Mouse (Mus musculus) spleen, adult 10 weeks (tissue): ENCODE measurements around the gene Olfr681. TPM values are rescaled to one million over a fixed set of nuclear protein-coding genes. Genes with fewer than 3 reads are reported as not detected.

Source experiments
- polyA plus RNA-seq: library from polyadenylated mRNA; stranded (reverse); fragments of 350-450 nt; fragmentation: Illumina TruSeq; extraction: RNeasy Lipid Tissue Mini Kit (QIAGEN cat#74804); gene quantifications from one replicate; pipeline ENCODE4 v1.2.3, GENCODE M21; 2015; ENCODE audit warnings: low replicate concordance; ENCODE audit not compliant: insufficient read depth

Olfr681 gene
- polyA plus RNA-seq: not detected

DNA sequence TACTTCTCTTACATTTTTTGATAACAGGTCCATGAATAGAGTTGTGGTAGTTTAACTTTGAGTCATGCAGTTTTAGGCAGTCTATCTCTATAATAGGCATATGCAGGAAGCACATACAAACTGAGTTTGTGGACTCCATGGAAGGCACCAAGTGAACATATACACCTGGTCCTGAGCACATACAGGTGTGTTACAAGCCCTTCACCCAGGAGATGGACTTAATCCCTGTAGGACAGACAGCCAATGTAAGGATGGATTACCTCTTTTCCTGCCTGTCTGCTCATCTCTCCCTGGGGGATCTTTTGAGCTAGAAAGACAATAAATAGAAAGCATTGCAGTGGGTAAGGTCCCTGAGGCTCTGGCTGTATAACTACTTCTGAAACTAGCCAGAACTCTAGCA is at the start of gene Olfr681:
Gene Olfr681, plus strand, starts transcription at position 301 of the 400 bp plus-strand sequence.

GRCm38 (mm10) chr7:105080905-105081304 is 35.7 kb upstream of the Olfr681 start, which contains the start of gene Olfr679:
TSS of gene Olfr679 (plus strand) at chr7:105081205.

GRCm38 (mm10) chr7:105092717-105093116 is 23.9 kb upstream of the Olfr681 start, which contains the start of gene Olfr680-ps1:
TSS of gene Olfr680-ps1 (minus strand) at chr7:105092817.

GRCm38 (mm10) chr7:105146912-105147311 is 30.3 kb downstream of the Olfr681 start, which contains the start of gene Olfr683:
TSS of gene Olfr683 (minus strand) at chr7:105147012.

DNA sequence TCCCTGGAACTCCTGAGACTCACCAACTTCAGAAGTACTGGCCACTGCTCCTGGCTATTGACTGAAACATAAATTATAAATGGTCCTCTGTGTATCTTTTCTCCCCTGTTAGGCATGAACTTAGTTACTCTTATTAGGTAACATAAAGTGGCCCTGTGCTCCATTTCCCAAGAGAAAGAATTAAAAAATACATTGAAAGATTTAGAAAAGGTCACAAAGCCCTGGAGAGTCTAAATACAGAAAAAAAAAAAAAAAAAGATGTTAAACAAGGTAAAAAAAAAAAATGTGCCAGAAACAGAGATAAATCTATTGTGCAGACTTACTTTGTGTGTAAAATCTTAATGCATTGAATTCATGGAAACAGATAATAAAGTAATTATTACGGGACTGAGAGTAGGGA is 46.9 kb downstream of the Olfr681 start, which contains the start of gene Olfr684:
Gene Olfr684, minus strand, starts transcription at position 101 of the 400 bp plus-strand sequence.

Other genes starting within 250 kb of the Olfr681 start
- gene Olfr665, start 238.8 kb upstream of the Olfr681 start, polyA plus RNA-seq: not detected
- gene Olfr666, start 220.9 kb upstream of the Olfr681 start, polyA plus RNA-seq: not detected
- not detected for gene Olfr667, start 195.4 kb upstream of the Olfr681 start, polyA plus RNA-seq
- not detected for gene Olfr668, start 188.8 kb upstream of the Olfr681 start, polyA plus RNA-seq
- gene Olfr669, start 182.6 kb upstream of the Olfr681 start, polyA plus RNA-seq: not detected
- gene Olfr670, start 154.2 kb upstream of the Olfr681 start, polyA plus RNA-seq: not detected
- not detected for gene Olfr671, start 137.7 kb upstream of the Olfr681 start, polyA plus RNA-seq
- gene Olfr672, start 114.8 kb upstream of the Olfr681 start, polyA plus RNA-seq: not detected
- gene Olfr675, start 88.4 kb upstream of the Olfr681 start, polyA plus RNA-seq: not detected
- gene Olfr676, start 84.1 kb upstream of the Olfr681 start, polyA plus RNA-seq: not detected
- gene Olfr677, start 65.5 kb upstream of the Olfr681 start, polyA plus RNA-seq: not detected
- not detected for gene Olfr678, start 52.4 kb upstream of the Olfr681 start, polyA plus RNA-seq
- not detected for gene Olfr679, start 35.6 kb upstream of the Olfr681 start, polyA plus RNA-seq
- not detected for gene Olfr680-ps1, start 24.0 kb upstream of the Olfr681 start, polyA plus RNA-seq
- not detected for gene Olfr683, start 30.2 kb downstream of the Olfr681 start, polyA plus RNA-seq
- gene Olfr684, start 46.8 kb downstream of the Olfr681 start, polyA plus RNA-seq: not detected
- not detected for gene Olfr685, start 69.2 kb downstream of the Olfr681 start, polyA plus RNA-seq
- not detected for gene Olfr686, start 90.6 kb downstream of the Olfr681 start, polyA plus RNA-seq
- gene Olfr688, start 171.3 kb downstream of the Olfr681 start, polyA plus RNA-seq: not detected
- gene Olfr689, start 194.3 kb downstream of the Olfr681 start, polyA plus RNA-seq: not detected
- gene Olfr690, start 217.3 kb downstream of the Olfr681 start, polyA plus RNA-seq: not detected
- not detected for gene Olfr691, start 225.4 kb downstream of the Olfr681 start, polyA plus RNA-seq